Mouse (Mus musculus): ENCODE measurements around the gene Zfp810. TPM values are rescaled to one million over a fixed set of nuclear protein-coding genes. Genes with fewer than 3 reads are reported as not detected.

The Zfp810 gene
- polyA plus RNA-seq, 1 experiment, result 2.6 TPM

GRCm38 (mm10) chr9:22260092-22260422 lies 47.4 kb downstream of the Zfp810 start:
- no peaks in the 10 kb centered on the region for H3K4me1 ChIP-seq (ENCODE audit: control insufficient read depth, insufficient read depth, insufficient read length, low read length)
- 23% methylated on average over 3 of the region's 3 CpGs for WGBS
- H3K27me3 ChIP-seq (ENCODE audit: control insufficient read depth, insufficient read depth, low read length), result no peaks in the 10 kb centered on the region
- peaks cover 5% of the 10 kb centered on the region; the same call in 1 of the 2 replicates for H3K36me3 ChIP-seq (ENCODE audit: control insufficient read depth, insufficient read depth, low read length)
- TF ChIP-seq POLR2A (IDR thresholded peaks at IDR 0.05; ENCODE audit: low read depth, low read length) (no peak), CTCF (IDR thresholded peaks at IDR 0.05; ENCODE audit: extremely low read depth, insufficient read length, insufficient replicate concordance, low read depth, low read length) (no peak)
- H3K4me3 ChIP-seq (ENCODE audit: low read depth, low read length), result no peak overlapping the region
- no peak overlapping the region for H3K27ac ChIP-seq (ENCODE audit: insufficient read depth, low read depth, low read length)

- no peak for TF ChIP-seq CTCF (IDR thresholded peaks at IDR 0.05; ENCODE audit: extremely low read depth, insufficient read length, insufficient replicate concordance, low read depth, low read length)
- TF ChIP-seq POLR2A (IDR thresholded peaks at IDR 0.05; ENCODE audit: low read depth, low read length), result no peak; the same call in 1 of the 2 replicates
- Histone ChIP-seq H3K36me3 (ENCODE audit: control insufficient read depth, insufficient read depth, low read length) (peaks cover 5% of the 10 kb centered on the region; the same call in 1 of the 2 replicates), H3K4me1 (ENCODE audit: control insufficient read depth, insufficient read depth, insufficient read length, low read length) (no peaks in the 10 kb centered on the region), H3K27me3 (ENCODE audit: control insufficient read depth, insufficient read depth, low read length) (no peaks in the 10 kb centered on the region), H3K27ac (ENCODE audit: insufficient read depth, low read depth, low read length) (no peak within 1 kb of the TSS), H3K4me3 (ENCODE audit: low read depth, low read length) (peak within 1 kb of the TSS; percentile 87)
- under 1% methylated on average over 35 of the region's 35 CpGs for WGBS
Observed at GRCm38 (mm10) chr9:22259184-22260091, 48.0 kb downstream of the Zfp810 start, which contains the start of gene Zfp599. Zfp599 (minus strand) TSS chr9:22259895.

GRCm38 (mm10) chr9:22258784-22259183 lies 48.7 kb downstream of the Zfp810 start:
- WGBS, result 59% methylated on average over 8 of the region's 8 CpGs
- Histone ChIP-seq H3K4me1 (ENCODE audit: control insufficient read depth, insufficient read depth, insufficient read length, low read length) (no peaks in the 10 kb centered on the region), H3K27me3 (ENCODE audit: control insufficient read depth, insufficient read depth, low read length) (no peaks in the 10 kb centered on the region), H3K27ac (ENCODE audit: insufficient read depth, low read depth, low read length) (no peak overlapping the region), H3K36me3 (ENCODE audit: control insufficient read depth, insufficient read depth, low read length) (peaks cover 9% of the 10 kb centered on the region), H3K4me3 (ENCODE audit: low read depth, low read length) (no peak overlapping the region)
- TF ChIP-seq POLR2A (IDR thresholded peaks at IDR 0.05; ENCODE audit: low read depth, low read length) (no peak), CTCF (IDR thresholded peaks at IDR 0.05; ENCODE audit: extremely low read depth, insufficient read length, insufficient replicate concordance, low read depth, low read length) (no peak)

- WGBS, result 90% methylated on average over 4 of the region's 4 CpGs
- Histone ChIP-seq H3K4me1 (ENCODE audit: control insufficient read depth, insufficient read depth, insufficient read length, low read length) (no peaks in the 10 kb centered on the region), H3K27me3 (ENCODE audit: control insufficient read depth, insufficient read depth, low read length) (no peaks in the 10 kb centered on the region), H3K4me3 (ENCODE audit: low read depth, low read length) (no peak overlapping the region), H3K36me3 (ENCODE audit: control insufficient read depth, insufficient read depth, low read length) (peaks cover 25% of the 10 kb centered on the region), H3K27ac (ENCODE audit: insufficient read depth, low read depth, low read length) (no peak overlapping the region)
- TF ChIP-seq POLR2A (IDR thresholded peaks at IDR 0.05; ENCODE audit: low read depth, low read length), result no peak
- no peak for TF ChIP-seq CTCF (IDR thresholded peaks at IDR 0.05; ENCODE audit: extremely low read depth, insufficient read length, insufficient replicate concordance, low read depth, low read length)
Observed at GRCm38 (mm10) chr9:22256579-22256978, 50.9 kb downstream of the Zfp810 start.

DNA sequence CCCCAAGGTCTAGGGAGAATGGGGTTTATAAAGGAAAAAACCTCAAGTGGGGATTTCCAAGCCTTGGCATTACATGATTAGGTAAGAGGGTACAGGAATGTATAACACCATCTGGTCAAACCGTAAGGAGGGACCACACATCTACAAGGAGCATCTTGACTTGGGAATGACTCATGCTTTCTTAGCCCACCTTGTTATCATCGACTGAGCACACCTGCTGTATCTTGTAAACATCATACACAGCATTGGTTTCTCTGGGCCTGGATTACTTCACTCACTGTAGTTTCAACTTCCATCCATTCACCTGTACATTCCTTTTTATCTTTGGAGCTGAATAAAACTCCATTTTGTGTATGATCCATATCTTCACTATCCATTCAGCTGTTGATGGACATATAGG lies 63.2 kb downstream of the Zfp810 start:
- H3K4me3 ChIP-seq (ENCODE audit: low read depth, low read length), result no peak overlapping the region
- no peaks in the 10 kb centered on the region for H3K27me3 ChIP-seq (ENCODE audit: control insufficient read depth, insufficient read depth, low read length)
- H3K27ac ChIP-seq (ENCODE audit: insufficient read depth, low read depth, low read length), result no peak overlapping the region
- TF ChIP-seq POLR2A (IDR thresholded peaks at IDR 0.05; ENCODE audit: low read depth, low read length) (no peak), CTCF (IDR thresholded peaks at IDR 0.05; ENCODE audit: extremely low read depth, insufficient read length, insufficient replicate concordance, low read depth, low read length) (no peak)
- H3K36me3 ChIP-seq (ENCODE audit: control insufficient read depth, insufficient read depth, low read length), result peaks cover 37% of the 10 kb centered on the region
- H3K4me1 ChIP-seq (ENCODE audit: control insufficient read depth, insufficient read depth, insufficient read length, low read length), result no peaks in the 10 kb centered on the region
- WGBS, result 88% methylated on average over 2 of the region's 2 CpGs

DNA sequence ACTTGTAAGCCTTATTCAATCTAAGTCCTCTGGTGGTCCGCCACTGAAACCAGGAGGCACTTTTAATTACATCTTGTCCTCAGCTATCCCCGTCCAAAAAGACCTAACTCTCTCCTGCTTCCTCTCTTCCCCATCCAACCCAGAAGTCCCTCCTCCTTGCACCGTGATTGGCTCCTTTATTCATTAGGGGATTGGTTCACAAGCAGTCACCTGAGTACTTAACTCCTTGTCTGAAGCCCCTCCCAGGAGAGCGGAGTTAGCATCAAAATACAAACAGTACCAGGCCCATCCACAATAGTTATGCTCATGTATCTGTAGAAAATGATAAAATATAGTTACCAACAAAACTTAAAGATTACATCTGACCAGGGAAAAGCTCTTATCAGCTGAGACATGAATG lies 67.4 kb downstream of the Zfp810 start:
- H3K4me1 ChIP-seq (ENCODE audit: control insufficient read depth, insufficient read depth, insufficient read length, low read length), result no peaks in the 10 kb centered on the region
- no peaks in the 10 kb centered on the region for H3K27me3 ChIP-seq (ENCODE audit: control insufficient read depth, insufficient read depth, low read length)
- 96% methylated on average over 4 of the region's 4 CpGs for WGBS
- TF ChIP-seq POLR2A (IDR thresholded peaks at IDR 0.05; ENCODE audit: low read depth, low read length), result no peak
- no peak for TF ChIP-seq CTCF (IDR thresholded peaks at IDR 0.05; ENCODE audit: extremely low read depth, insufficient read length, insufficient replicate concordance, low read depth, low read length)
- H3K27ac ChIP-seq (ENCODE audit: insufficient read depth, low read depth, low read length), result no peak overlapping the region
- no peak overlapping the region for H3K4me3 ChIP-seq (ENCODE audit: low read depth, low read length)
- H3K36me3 ChIP-seq (ENCODE audit: control insufficient read depth, insufficient read depth, low read length), result peaks cover 57% of the 10 kb centered on the region

DNA sequence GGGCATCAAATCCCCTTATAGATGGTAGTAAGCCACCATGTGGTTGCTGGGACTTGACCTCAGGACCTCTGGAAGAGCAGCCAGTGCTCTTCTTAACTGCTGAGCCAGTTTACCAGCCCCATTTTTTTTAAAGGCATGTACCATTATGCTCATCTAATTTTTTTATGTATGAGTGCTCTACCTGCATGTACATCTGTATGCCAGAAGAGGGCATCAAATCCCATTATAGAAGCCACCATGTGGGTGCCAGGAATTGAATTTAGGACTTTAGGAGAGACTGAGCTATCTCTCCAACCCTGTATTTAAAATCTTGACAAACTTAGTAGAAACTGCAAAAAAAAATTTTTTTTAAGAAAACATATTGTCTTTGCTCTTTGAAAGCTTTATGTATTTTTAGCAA lies 76.9 kb downstream of the Zfp810 start:
- H3K4me1 ChIP-seq (ENCODE audit: control insufficient read depth, insufficient read depth, insufficient read length, low read length), result no peaks in the 10 kb centered on the region; the same call in 1 of the 2 replicates
- no peak overlapping the region for H3K4me3 ChIP-seq (ENCODE audit: low read depth, low read length)
- no peak for TF ChIP-seq CTCF (IDR thresholded peaks at IDR 0.05; ENCODE audit: extremely low read depth, insufficient read length, insufficient replicate concordance, low read depth, low read length)
- no peak for TF ChIP-seq POLR2A (IDR thresholded peaks at IDR 0.05; ENCODE audit: low read depth, low read length)
- H3K27ac ChIP-seq (ENCODE audit: insufficient read depth, low read depth, low read length), result no peak overlapping the region
- H3K36me3 ChIP-seq (ENCODE audit: control insufficient read depth, insufficient read depth, low read length), result peaks cover 8% of the 10 kb centered on the region
- H3K27me3 ChIP-seq (ENCODE audit: control insufficient read depth, insufficient read depth, low read length), result no peaks in the 10 kb centered on the region
